Mouse (Mus musculus): ENCODE results near the gene Tec. TPM values are rescaled to one million over a fixed set of nuclear protein-coding genes. Genes with fewer than 3 reads are reported as not detected.

The Tec gene
- polyA plus RNA-seq, 1 experiment from 2014 or later, result 2.9 TPM

DNA sequence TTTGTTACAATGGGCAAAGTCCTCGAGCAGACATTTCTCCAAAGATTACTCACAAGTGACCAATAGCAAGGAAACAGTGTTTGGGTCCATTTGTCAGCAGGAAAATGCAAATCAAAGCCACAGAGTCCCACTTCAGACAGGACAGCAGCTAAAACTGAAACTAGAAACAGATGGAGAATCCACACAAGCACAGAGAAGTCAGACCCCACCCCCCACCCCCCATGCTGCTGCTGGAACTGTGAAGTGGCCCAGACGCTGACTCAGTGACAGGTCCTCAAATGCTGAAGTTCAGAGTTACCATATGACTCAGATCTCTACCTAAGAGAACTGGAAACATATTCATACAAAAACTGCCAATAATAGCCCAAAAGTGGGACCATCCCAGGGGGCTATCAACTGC is 24.0 kb downstream of the Tec start:
- no peak overlapping the region for H3K4me3 ChIP-seq (ENCODE audit: low read depth, low read length)
- DNase-seq (ENCODE audit: low spot score) (no peak), ATAC-seq (replicated peaks; ENCODE audit: low FRiP score) (no peak)
- peaks cover 2% of the 10 kb centered on the region; the same call in 1 of the 2 replicates for H3K9me3 ChIP-seq (ENCODE audit: control insufficient read depth, low read length)
- 56% methylated on average over 2 of the region's 2 CpGs for WGBS
- H3K4me1 ChIP-seq (replicated peaks; ENCODE audit: control insufficient read depth, insufficient read depth, low read length), result no peaks in the 10 kb centered on the region
- no peaks in the 10 kb centered on the region for H3K36me3 ChIP-seq (ENCODE audit: control insufficient read depth, insufficient read depth, low read length)
- no peak overlapping the region for H3K27ac ChIP-seq (ENCODE audit: low read depth, low read length)
- H3K27me3 ChIP-seq (ENCODE audit: control insufficient read depth, insufficient read depth, low read length), result no peaks in the 10 kb centered on the region
- no peak overlapping the region for H3K9ac ChIP-seq (ENCODE audit: low read length)
- no peak overlapping the region for H3K4me2 ChIP-seq (ENCODE audit: low read depth, low read length, severe bottlenecking)

DNA sequence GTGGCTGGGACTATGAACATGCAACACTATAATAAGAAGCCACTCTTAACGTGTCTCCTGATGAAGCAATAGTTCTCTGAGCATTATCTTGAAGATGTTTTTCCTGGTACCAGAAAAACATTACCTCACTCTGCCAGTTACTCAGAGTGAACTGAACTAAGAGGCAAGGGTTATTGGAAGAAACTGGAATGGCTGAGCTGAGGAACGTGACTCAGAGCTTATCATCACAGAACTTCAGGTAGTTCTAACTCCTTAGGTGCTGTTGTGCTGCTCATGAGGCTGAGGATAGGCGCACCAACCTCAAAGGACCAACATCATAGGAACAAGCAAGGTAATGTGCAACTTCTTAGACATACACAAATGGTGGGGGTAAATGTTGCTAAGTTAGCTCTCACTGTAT is 28.6 kb downstream of the Tec start:
- Histone ChIP-seq H3K9ac (ENCODE audit: low read length) (no peak overlapping the region), H3K36me3 (ENCODE audit: control insufficient read depth, insufficient read depth, low read length) (no peaks in the 10 kb centered on the region), H3K4me1 (replicated peaks; ENCODE audit: control insufficient read depth, insufficient read depth, low read length) (no peaks in the 10 kb centered on the region), H3K4me3 (ENCODE audit: low read depth, low read length) (no peak overlapping the region), H3K27ac (ENCODE audit: low read depth, low read length) (no peak overlapping the region), H3K9me3 (ENCODE audit: control insufficient read depth, low read length) (peaks cover 2% of the 10 kb centered on the region; the same call in 1 of the 2 replicates), H3K4me2 (ENCODE audit: low read depth, low read length, severe bottlenecking) (no peak overlapping the region), H3K27me3 (ENCODE audit: control insufficient read depth, insufficient read depth, low read length) (no peaks in the 10 kb centered on the region)
- DNase-seq (ENCODE audit: low spot score) (no peak), ATAC-seq (replicated peaks; ENCODE audit: low FRiP score) (no peak)
- WGBS, result 89% methylated on average over 3 of the region's 3 CpGs

DNA sequence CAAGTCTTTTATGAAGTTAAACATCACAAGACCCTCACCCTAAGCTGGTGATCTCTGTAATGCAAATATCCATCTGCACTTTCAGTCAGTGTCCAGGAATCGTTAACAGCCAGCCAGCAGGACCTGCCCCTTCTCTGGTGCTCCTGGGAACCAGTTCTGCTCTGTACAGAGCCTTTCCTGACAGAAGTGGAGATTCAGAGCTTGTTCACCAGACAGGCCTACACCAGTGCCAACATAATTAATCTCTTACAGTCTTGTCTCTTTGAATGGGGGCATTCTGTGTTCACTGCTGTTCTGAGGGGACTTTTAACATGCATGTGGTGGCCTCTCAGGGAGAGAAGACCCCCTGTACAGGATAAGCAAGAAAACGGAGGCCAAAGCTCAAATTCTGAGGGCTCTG is 29.3 kb downstream of the Tec start:
- Histone ChIP-seq H3K36me3 (ENCODE audit: control insufficient read depth, insufficient read depth, low read length) (no peaks in the 10 kb centered on the region), H3K9me3 (ENCODE audit: control insufficient read depth, low read length) (peaks cover 2% of the 10 kb centered on the region; the same call in 1 of the 2 replicates), H3K27me3 (ENCODE audit: control insufficient read depth, insufficient read depth, low read length) (no peaks in the 10 kb centered on the region), H3K4me1 (replicated peaks; ENCODE audit: control insufficient read depth, insufficient read depth, low read length) (no peaks in the 10 kb centered on the region), H3K9ac (ENCODE audit: low read length) (no peak overlapping the region), H3K4me2 (ENCODE audit: low read depth, low read length, severe bottlenecking) (no peak overlapping the region), H3K4me3 (ENCODE audit: low read depth, low read length) (no peak overlapping the region), H3K27ac (ENCODE audit: low read depth, low read length) (no peak overlapping the region)
- DNase-seq (ENCODE audit: low spot score), result no peak
- no peak for ATAC-seq (replicated peaks; ENCODE audit: low FRiP score)
- 68% methylated on average over 2 of the region's 2 CpGs for WGBS

DNA sequence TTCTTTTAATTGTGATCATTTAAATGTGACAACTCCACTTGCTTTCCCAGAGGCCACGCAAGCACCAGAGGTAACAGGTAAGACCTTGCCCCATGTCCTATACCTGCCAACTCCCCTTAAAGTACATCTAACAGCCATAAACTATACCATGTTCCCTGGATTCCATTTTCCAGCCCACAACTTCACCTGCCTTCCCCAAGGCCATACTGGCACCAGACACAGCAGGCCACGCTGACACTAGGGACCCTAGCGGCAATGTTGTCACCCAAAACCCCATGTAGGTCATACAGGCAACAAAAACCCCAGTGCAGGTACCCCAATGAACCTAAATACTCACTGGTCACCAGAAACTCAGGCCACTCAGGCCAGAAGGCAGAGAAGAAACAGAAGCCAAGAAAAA is 32.6 kb downstream of the Tec start:
- Histone ChIP-seq H3K9ac (ENCODE audit: low read length) (no peak overlapping the region), H3K27ac (ENCODE audit: low read depth, low read length) (no peak overlapping the region), H3K4me2 (ENCODE audit: low read depth, low read length, severe bottlenecking) (no peak overlapping the region), H3K4me1 (replicated peaks; ENCODE audit: control insufficient read depth, insufficient read depth, low read length) (no peaks in the 10 kb centered on the region), H3K36me3 (ENCODE audit: control insufficient read depth, insufficient read depth, low read length) (no peaks in the 10 kb centered on the region), H3K9me3 (ENCODE audit: control insufficient read depth, low read length) (peaks cover under 1% of the 10 kb centered on the region; the same call in 1 of the 2 replicates), H3K4me3 (ENCODE audit: low read depth, low read length) (no peak overlapping the region), H3K27me3 (ENCODE audit: control insufficient read depth, insufficient read depth, low read length) (no peaks in the 10 kb centered on the region)
- 89% methylated on average over 3 of the region's 3 CpGs for whole genome bisulfite sequencing
- ATAC-seq (replicated peaks; ENCODE audit: low FRiP score) (no peak), DNase-seq (ENCODE audit: low spot score) (no peak)

DNA sequence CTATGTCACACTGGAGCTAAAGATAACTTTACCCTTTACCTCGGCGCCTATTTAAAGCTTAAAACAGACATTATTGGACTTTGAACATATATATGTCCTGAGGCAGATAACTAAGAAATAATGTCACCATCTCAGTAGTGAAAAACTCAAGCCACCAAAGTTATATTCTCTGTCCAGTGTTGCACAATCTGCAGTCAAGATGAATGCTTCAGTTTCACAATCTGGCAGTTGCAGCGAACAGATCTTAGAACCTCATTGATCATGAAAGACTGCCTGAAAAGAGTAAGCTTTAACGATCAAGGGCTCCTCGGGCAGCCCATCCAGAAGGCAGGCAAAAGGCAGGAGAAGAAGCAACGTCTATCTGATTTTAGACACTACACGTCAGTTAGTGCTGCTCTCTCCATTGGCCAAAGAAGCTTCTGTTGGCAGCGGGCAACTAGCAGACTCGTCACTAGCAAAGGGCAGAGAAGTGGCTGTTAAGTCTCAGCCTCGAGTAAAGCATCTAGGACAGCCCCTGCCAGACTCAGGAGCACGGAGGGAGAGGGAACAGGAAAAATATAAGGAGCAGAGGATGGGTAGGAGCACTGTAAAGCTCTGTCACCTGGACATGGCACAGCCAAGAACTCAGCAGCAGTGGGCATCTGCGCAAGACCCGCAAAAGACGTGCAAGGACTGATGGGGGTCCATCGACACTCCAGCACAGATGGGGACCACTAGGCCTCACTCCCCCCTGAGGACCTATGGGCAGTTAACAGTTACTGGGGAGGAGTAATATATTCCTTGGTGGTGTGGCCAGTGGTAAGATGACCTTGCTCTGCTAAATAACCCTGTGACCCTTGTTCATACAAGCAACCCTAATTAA is 35.1 kb downstream of the Tec start:
- H3K27ac ChIP-seq (ENCODE audit: low read depth, low read length), result no peak overlapping the region
- H3K4me1 ChIP-seq (replicated peaks; ENCODE audit: control insufficient read depth, insufficient read depth, low read length), result no peaks in the 10 kb centered on the region
- no peaks in the 10 kb centered on the region for H3K9me3 ChIP-seq (ENCODE audit: control insufficient read depth, low read length)
- DNase-seq (ENCODE audit: low spot score) (no peak), ATAC-seq (replicated peaks; ENCODE audit: low FRiP score) (no peak)
- H3K9ac ChIP-seq (ENCODE audit: low read length), result no peak overlapping the region
- 76% methylated on average over 15 of the region's 15 CpGs for WGBS
- no peak overlapping the region for H3K4me3 ChIP-seq (ENCODE audit: low read depth, low read length)
- no peaks in the 10 kb centered on the region for H3K27me3 ChIP-seq (ENCODE audit: control insufficient read depth, insufficient read depth, low read length)
- H3K36me3 ChIP-seq (ENCODE audit: control insufficient read depth, insufficient read depth, low read length), result no peaks in the 10 kb centered on the region
- H3K4me2 ChIP-seq (ENCODE audit: low read depth, low read length, severe bottlenecking), result no peak overlapping the region

DNA sequence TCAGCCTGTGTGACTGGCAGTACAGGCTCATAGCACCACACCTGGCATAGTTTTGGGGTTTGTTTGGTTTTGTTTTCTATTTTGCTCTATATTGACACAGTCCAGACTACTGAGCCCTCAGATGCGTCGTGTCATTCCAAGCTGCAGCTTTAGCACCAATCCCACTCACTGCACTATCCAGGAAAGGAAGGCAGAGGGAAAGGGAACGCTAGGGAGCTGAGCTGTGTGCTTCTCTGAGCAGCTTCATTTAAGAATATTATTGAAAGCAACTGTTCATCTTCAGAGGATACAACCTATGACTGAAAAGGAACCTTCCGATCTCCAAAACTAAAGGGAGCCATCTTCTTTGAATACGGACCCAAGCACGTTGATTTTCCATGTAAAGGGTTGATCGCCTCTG is 36.1 kb downstream of the Tec start:
- Histone ChIP-seq H3K4me2 (ENCODE audit: low read depth, low read length, severe bottlenecking) (no peak overlapping the region), H3K4me1 (replicated peaks; ENCODE audit: control insufficient read depth, insufficient read depth, low read length) (no peaks in the 10 kb centered on the region), H3K36me3 (ENCODE audit: control insufficient read depth, insufficient read depth, low read length) (no peaks in the 10 kb centered on the region), H3K27ac (ENCODE audit: low read depth, low read length) (no peak overlapping the region), H3K9me3 (ENCODE audit: control insufficient read depth, low read length) (no peaks in the 10 kb centered on the region), H3K9ac (ENCODE audit: low read length) (no peak overlapping the region), H3K4me3 (ENCODE audit: low read depth, low read length) (no peak overlapping the region), H3K27me3 (ENCODE audit: control insufficient read depth, insufficient read depth, low read length) (no peaks in the 10 kb centered on the region)
- ATAC-seq (replicated peaks; ENCODE audit: low FRiP score), result no peak
- DNase-seq (ENCODE audit: low spot score), result no peak
- 93% methylated on average over 7 of the region's 7 CpGs for WGBS

DNA sequence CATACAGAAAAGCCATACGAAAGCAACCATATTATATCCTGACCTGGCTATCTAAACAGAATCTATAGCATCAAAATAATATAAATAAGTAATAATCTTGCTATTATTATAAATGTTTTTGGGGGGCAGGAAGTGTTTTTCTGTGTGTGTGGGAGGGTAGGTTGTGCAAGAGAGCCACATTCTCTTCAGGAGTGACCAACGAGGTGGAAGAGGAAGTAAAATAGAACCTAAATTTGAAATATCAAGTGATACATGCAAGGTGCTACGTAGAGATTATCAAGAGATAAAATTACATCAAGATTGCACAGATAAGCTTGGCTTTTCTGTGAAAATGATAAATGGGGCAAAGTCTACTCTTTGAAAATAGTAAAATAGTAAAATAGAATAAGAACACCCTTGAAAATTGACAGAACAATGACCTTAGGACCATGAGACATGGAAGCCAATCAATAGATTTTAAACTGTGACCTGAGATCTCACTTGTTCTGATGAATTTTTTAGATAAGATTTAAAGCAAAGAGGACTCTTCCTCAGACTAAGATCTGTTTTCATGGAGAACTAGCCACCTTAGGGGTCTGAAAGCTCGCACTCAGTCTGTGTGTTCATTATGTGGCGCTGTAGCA is 37.2 kb downstream of the Tec start:
- Histone ChIP-seq H3K27me3 (ENCODE audit: control insufficient read depth, insufficient read depth, low read length) (no peaks in the 10 kb centered on the region), H3K27ac (ENCODE audit: low read depth, low read length) (no peak overlapping the region), H3K4me3 (ENCODE audit: low read depth, low read length) (no peak overlapping the region), H3K36me3 (ENCODE audit: control insufficient read depth, insufficient read depth, low read length) (no peaks in the 10 kb centered on the region), H3K4me2 (ENCODE audit: low read depth, low read length, severe bottlenecking) (no peak overlapping the region), H3K9ac (ENCODE audit: low read length) (no peak overlapping the region), H3K4me1 (replicated peaks; ENCODE audit: control insufficient read depth, insufficient read depth, low read length) (no peaks in the 10 kb centered on the region), H3K9me3 (ENCODE audit: control insufficient read depth, low read length) (no peaks in the 10 kb centered on the region)
- 95% methylated on average over 5 of the region's 5 CpGs for WGBS
- ATAC-seq (replicated peaks; ENCODE audit: low FRiP score), result no peak
- DNase-seq (ENCODE audit: low spot score), result no peak

DNA sequence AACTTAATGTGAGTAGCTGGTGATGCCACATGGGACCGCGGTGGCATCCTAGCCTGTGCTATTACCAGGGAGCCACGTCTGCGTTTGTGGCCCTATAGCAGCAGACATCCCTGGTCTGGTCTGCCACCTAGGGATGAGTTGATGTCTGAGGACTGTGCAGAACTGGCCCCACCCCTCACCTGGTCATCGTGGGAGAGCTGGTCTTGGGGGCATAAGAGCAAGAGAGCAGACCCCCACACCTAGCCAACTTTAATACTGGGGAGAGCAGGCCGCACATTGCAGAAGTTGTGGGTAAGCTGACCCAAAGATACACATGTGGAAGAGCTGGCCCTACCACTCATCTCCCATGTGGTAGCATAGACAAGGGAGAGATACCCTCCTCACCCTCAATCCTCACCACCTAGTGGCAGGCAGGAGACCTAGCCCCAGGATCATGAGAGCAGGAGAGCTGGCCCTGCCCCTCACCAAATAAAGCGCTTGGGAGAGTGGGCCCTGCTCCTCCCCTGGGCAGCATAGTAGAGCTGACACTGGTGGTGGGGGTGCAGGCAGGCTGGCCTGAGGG is 38.7 kb downstream of the Tec start:
- no peak for DNase-seq (ENCODE audit: low spot score)
- ATAC-seq (replicated peaks; ENCODE audit: low FRiP score), result no peak

More for the DNA sequence above, 38.7 kb downstream of the Tec start:
- 87% methylated on average over 7 of the region's 7 CpGs for WGBS
- Histone ChIP-seq H3K9me3 (ENCODE audit: control insufficient read depth, low read length) (no peaks in the 10 kb centered on the region), H3K9ac (ENCODE audit: low read length) (no peak overlapping the region), H3K4me3 (ENCODE audit: low read depth, low read length) (no peak overlapping the region), H3K4me1 (replicated peaks; ENCODE audit: control insufficient read depth, insufficient read depth, low read length) (no peaks in the 10 kb centered on the region), H3K27ac (ENCODE audit: low read depth, low read length) (no peak overlapping the region), H3K36me3 (ENCODE audit: control insufficient read depth, insufficient read depth, low read length) (no peaks in the 10 kb centered on the region), H3K4me2 (ENCODE audit: low read depth, low read length, severe bottlenecking) (no peak overlapping the region), H3K27me3 (ENCODE audit: control insufficient read depth, insufficient read depth, low read length) (no peaks in the 10 kb centered on the region)
